Mouse (Mus musculus): ENCODE results near the gene Etl4. TPM values are rescaled to one million over a fixed set of nuclear protein-coding genes. Genes with fewer than 3 reads are reported as not detected.

Gene Etl4
- total RNA-seq, 2 experiments from 2014 or later, result 41.5 to 45.9 TPM

DNA sequence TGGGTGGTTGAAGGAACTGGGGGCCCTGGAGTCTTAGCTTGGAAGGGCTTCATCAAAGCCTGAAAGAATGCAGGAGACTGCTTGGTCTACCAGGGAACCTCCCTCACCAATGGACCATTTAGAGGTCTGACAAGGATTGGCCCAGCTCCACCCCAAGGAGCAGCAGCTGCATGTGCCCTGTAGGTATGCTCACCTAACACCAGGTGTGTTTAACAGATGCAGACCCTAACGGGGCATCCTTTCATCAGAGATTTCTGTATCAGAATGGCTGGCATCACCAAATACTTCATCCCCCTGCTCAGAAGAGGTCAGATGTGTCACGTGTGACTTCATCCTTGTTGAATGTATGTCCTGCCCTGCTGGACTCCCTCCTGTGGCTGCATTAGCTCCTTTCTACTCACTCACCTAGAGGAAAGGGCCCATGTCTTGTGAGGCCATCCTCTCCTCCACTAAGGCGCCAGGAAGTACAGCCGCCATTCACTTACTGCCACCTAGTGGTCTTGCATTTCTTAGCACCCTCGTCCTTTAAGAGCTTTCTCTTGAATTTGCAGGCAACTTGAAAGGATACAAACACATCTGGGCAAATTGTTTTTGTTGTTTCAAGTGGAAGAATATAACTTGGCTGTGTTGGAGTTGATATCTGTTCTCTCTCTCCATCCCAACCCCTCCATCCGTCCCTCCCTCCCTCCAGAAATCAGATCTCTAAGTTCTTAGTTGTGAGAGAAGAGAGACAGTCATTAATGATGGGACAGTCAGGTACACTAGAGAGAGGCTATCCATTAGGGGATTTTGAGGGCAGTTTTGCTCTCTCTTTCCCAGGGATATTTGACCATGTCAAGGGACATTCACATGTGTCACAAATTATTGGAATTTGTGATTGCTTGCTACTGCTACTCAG is 870.2 kb downstream of the Etl4 start:
- peak; percentile 57 to 78 for DNase-seq
- intact Hi-C loops (cut with DNase I), result loop anchor here (2.0 to 10.0 kb wide), 6 partner anchors 61 to 1362 kb away; no protein-coding TSS in a partner anchor

DNA sequence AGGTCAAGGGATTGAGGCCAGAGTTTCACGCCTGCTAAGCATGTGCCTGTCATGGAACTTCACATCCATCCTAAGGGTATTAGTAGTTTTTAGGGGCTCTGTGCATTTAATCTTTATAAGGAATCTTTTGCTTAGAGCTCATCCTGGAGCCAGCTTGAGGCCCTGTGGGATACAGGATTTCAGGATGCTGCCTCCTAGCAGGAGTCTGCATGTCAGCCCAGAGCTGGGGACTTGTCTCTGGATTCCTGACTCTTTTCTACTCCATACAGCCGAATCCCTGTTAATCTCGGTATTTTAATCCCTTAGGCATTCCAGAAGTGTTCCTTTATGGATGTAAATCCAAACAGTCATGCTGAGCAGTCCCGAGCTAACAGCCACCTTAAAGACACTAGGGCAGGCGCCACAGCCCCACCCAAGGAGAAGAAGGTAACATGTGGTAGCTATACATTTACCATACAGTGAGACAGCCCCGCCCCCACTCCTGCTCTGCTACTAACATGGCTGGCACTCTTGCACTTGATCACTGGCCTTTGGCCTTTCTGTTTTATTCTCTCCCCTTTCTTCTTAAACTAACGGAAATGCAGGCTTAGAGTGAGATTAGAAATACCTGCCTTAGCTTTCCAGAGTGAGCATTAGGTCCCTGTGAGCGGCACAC is 891.8 kb downstream of the Etl4 start:
- DNase-seq, result no peak
- intact Hi-C loops (cut with DNase I), result no loop called here

DNA sequence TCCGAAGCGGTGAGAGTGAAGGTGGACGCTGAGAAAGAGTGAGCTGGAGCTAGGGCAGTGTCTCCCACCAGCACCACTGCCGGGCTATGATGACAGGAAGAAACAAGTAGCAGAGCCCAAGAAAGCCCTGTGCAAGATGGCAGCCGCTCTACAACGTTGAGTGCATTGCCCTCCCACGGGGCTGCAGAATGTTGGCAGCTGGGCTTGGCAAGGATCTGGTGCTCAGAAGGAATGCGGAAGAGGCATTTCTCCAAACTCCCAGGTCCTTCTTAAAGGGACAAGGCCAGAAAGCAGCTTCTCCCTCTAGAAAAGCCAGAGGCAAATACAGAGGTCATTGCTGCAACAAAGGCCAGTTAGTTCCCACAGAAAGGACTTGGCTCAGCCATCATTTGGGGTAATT is 901.9 kb downstream of the Etl4 start:
- intact Hi-C loops (cut with DNase I), result no loop called here
- DNase-seq, result peak; percentile 55 to 73

DNA sequence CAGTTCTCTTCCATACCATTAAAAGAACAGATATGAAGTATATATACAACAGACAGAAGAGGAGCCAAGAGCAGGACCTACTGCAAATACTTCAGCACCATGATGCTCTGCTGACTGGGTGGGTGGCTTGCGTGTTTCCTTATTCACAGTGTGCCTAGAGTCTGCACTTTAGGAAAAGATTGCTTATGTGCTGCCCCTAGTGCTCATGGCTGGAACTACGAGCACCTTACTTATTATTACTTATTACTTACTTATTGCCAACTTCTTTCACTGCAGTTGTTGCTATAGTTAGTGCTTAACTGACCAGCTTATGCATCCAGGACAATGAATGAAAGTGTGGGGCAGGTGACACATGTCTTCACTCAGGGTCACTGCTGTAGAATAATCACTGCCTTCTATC is 904.4 kb downstream of the Etl4 start:
- no peak for DNase-seq
- intact Hi-C loops (cut with DNase I), result no loop called here

DNA sequence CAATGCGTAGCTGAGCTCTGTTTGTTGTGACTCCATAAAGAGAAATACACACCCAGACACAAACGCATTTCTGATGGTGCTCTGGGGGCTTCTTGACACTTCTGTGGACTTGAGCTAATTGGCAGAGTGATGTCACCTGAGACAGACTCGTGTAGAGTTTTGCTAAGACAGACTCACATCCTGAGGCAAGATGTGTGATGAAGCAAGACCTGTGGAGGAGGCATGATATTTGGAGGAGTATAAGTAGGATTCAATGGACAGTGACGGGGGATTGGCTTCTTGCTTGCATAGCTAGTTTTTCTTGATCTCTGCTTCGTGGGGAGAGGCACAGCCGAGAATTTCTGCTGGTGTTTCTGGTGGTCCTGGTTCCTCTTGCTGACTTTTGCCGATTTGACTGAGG is 908.6 kb downstream of the Etl4 start:
- intact Hi-C loops (cut with DNase I), result no loop called here
- no peak for DNase-seq

DNA sequence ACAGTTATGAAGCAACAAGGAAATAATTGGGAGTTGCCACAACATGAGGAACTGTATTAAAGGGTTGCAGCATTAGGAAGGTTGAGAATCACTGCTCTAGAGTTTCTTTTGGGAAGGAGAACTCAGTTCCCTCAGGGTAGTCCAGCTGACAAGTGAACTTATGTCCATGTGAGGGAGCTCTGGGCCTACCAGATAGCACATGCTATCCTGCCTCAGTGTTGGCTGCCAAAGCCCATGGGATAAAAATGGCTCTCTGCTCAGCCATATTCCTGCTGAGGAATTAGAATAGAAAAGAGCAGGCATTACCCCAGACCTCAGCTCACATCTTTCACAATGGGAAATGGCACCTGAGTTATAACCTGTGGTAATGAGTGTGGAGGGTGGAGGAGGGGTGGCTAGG is 916.7 kb downstream of the Etl4 start:
- intact Hi-C loops (cut with DNase I), result no loop called here
- no peak for DNase-seq

DNA sequence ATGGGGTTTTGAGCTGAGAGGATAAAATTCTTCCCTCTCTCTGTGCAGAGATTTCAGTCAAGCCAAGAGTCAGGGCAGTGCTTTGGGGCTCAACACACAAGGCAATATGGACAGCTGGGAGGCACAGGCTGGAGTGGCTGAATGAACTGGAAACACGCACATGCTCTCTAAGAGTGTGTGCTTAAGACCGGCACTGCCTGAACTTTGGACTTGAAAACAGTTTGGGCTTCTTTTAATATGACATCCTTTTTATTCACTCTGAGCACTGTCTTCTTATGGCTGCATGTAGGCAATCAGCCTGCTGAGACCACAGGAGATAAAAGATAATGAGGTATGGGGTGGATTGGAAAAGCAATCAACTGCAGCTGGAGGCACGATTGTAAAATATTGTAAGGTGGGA is 921.3 kb downstream of the Etl4 start:
- intact Hi-C loops (cut with DNase I), result no loop called here
- no peak for DNase-seq

DNA sequence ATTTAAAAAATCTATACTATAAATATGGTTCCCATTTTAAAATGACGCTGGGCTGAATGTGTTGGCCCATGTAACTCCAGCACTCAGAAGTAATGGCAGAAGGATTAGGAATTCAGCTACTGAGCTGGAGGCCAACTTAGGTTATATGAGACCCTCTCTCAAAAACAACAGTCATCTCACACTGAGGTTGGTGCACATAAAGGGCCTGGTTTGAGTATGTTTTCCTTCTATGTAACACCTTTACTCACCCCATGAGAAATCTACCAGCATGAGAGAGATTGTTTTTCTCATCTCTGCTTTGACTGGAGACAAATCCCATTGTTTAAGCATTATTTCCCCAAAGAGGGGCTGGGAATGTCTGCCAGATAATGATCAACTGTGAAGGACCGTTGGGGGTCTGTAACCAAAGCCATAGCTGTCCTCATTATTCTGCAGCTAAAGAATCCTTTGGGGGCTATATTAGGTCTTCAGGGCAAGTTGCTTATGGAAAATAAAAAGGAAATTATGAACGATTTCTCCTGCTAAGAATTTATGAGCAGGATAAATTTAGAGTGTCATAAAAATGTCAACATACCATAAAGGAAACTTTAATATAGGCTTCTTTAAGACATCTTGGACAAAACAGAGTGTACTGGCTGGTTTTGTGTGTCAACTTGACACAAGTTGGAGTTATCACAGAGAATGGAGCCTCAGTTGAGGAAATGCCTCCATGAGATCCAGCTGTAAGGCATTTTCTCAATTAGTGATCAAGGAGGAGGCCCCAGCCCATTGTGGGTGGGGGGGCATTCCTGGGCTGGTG is 922.2 kb downstream of the Etl4 start:
- intact Hi-C loops (cut with DNase I), result no loop called here
- no peak for DNase-seq

DNA sequence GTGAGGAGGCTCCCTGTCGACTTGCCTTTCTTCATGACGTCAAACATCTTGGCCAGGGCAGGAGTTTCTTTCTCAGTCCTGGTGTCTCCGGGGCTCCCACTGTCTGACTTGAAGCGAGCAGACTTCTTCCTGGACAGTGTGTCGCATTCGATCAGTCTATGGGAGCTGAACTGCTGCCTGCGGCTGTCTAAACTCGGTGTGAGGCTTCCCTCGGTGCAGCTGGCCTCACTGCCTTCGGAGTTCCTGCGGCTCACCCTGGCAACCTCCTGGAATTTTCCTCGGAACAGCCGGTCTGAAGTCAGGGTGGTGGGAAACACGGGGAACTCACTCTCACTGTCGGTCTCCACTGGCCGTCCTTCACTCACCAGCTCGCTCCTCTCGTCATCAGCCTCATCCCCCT is 939.8 kb downstream of the Etl4 start:
- intact Hi-C loops (cut with DNase I), result no loop called here
- DNase-seq, result no peak

Small RNA genes lying within 50 kb of the gene (microRNA-seq; reads per million reads assigned to microRNA genes)
- 0 reads per million in 2 experiments for gene Gm44457
